ENCODE assay signal across 9 mouse cellular contexts in the genomic region with DNA sequence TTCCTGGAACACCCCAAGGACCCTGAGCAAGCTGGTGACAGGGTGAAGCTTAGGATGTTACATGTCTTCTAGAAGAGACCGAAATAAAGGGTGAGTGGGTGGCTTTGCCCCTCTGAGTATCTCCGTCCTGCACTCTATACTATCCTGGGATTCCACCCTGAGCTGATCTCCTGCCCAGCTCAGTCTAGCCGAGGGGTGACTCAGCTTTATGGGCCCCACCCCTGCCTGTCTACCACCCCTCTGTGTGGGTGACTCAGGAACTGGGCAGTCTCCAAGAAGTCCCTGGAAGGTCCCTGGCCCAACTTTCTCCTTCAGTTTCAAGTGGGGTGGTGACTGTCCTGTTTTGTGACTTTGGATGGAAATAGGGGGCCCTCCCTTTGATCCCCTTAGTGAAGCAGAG. TPM values are rescaled to one million over a fixed set of nuclear protein-coding genes. Genes with fewer than 3 reads are reported as not detected.
DNase-seq lines count a peak whose midpoint lies in the region; ATAC-seq and TF ChIP-seq lines count a peak whose summit lies in the region.
"Had no signal": no experiment of that assay in that cellular context is flagged by ENCODE, and none has a peak within 500 bp of the region (broad histone marks: within the 10 kb centered on the region; RNA-seq: fewer than 3 reads in every experiment).

No protein-coding gene starts in this region.

- peak overlapping the region; percentile 74 for H3K27ac ChIP-seq in liver, embryonic 16.5 days (ENCODE audit: low read length)
- no peak overlapping the region for H3K27ac ChIP-seq in forebrain, embryonic 16.5 days (ENCODE audit: low read length)
- H3K27ac ChIP-seq in kidney, embryonic 15.5 days: no peak overlapping the region
- H3K27ac ChIP-seq: midbrain, embryonic 10.5 days had no signal

- peaks cover 25% of the 10 kb centered on the region for H3K36me3 ChIP-seq in G1E (replicated peaks)
- H3K36me3 ChIP-seq in liver, embryonic 16.5 days (ENCODE audit: control insufficient read depth, insufficient read depth): no peaks in the 10 kb centered on the region
- no peaks in the 10 kb centered on the region for H3K36me3 ChIP-seq in forebrain, embryonic 16.5 days (ENCODE audit: control insufficient read depth, insufficient read depth)
- H3K36me3 ChIP-seq in kidney, embryonic 15.5 days: no peaks in the 10 kb centered on the region
- H3K36me3 ChIP-seq: midbrain, embryonic 10.5 days had no signal

- H3K9ac ChIP-seq in liver, embryonic 16.5 days (ENCODE audit: low read depth, low read length): peak overlapping the region; percentile 49
- no peak overlapping the region for H3K9ac ChIP-seq in forebrain, embryonic 16.5 days (replicated peaks; ENCODE audit: low read depth, low read length)
- H3K9ac ChIP-seq in kidney, embryonic 15.5 days: no peak overlapping the region

- no peak for TF ChIP-seq CTCF in G1E (IDR thresholded peaks at IDR 0.05; ENCODE audit: low read depth, low read length)

- no peaks in the 10 kb centered on the region for H3K27me3 ChIP-seq in G1E (ENCODE audit: insufficient read depth, low read length)
- H3K27me3 ChIP-seq in liver, embryonic 16.5 days (ENCODE audit: control insufficient read depth, insufficient read depth, low read depth, low read length): no peaks in the 10 kb centered on the region
- peaks cover 2% of the 10 kb centered on the region; the same call in 1 of the 2 replicates for H3K27me3 ChIP-seq in forebrain, embryonic 16.5 days (replicated peaks; ENCODE audit: control insufficient read depth, insufficient read depth, low read length)
- H3K27me3 ChIP-seq in kidney, embryonic 15.5 days: no peaks in the 10 kb centered on the region

- peak overlapping the region; percentile 53; the same call in 1 of the 2 replicates for H3K4me3 ChIP-seq in G1E (ENCODE audit: low read depth, low read length)
- peak overlapping the region; percentile 47 for H3K4me3 ChIP-seq in liver, embryonic 16.5 days (ENCODE audit: low read depth, low read length)
- no peak overlapping the region for H3K4me3 ChIP-seq in forebrain, embryonic 16.5 days (replicated peaks; ENCODE audit: low read length)
- no peak overlapping the region for H3K4me3 ChIP-seq in kidney, embryonic 15.5 days (replicated peaks)
- H3K4me3 ChIP-seq: midbrain, embryonic 10.5 days had no signal

- H3K9me3 ChIP-seq in G1E (replicated peaks): no peaks in the 10 kb centered on the region
- H3K9me3 ChIP-seq in liver, embryonic 16.5 days (replicated peaks; ENCODE audit: control insufficient read depth, low read length): no peaks in the 10 kb centered on the region
- no peaks in the 10 kb centered on the region for H3K9me3 ChIP-seq in forebrain, embryonic 16.5 days (ENCODE audit: control insufficient read depth, low read length)
- H3K9me3 ChIP-seq in kidney, embryonic 15.5 days (replicated peaks): no peaks in the 10 kb centered on the region
- H3K9me3 ChIP-seq: midbrain, embryonic 10.5 days had no signal

- peak; percentile 64 for ATAC-seq in G1E (ENCODE audit: extremely low read depth, insufficient number of reproducible peaks, low FRiP score, poor library complexity, severe bottlenecking)
- peak; percentile 88 for ATAC-seq in liver, embryonic 16.5 days (ENCODE audit: low read depth)
- ATAC-seq in forebrain, embryonic 16.5 days: no peak
- no peak for ATAC-seq in frontal cortex, adult (ENCODE audit: low TSS enrichment)
- ATAC-seq in kidney, embryonic 15.5 days (replicated peaks; ENCODE audit: low FRiP score): no peak; the same call in 1 of the 2 replicates
- ATAC-seq in megakaryocyte progenitor cell, adult 5-6 weeks (replicated peaks; ENCODE audit: poor library complexity): no peak

- H3K4me1 ChIP-seq in G1E (ENCODE audit: insufficient read depth, low read depth, low read length): peaks cover 74% of the 10 kb centered on the region
- H3K4me1 ChIP-seq in liver, embryonic 16.5 days (ENCODE audit: control insufficient read depth, low read depth, low read length): peaks cover 46% of the 10 kb centered on the region
- H3K4me1 ChIP-seq in forebrain, embryonic 16.5 days (replicated peaks; ENCODE audit: control insufficient read depth, insufficient read depth, low read length): peaks cover 20% of the 10 kb centered on the region
- H3K4me1 ChIP-seq in kidney, embryonic 15.5 days: peaks cover 16% of the 10 kb centered on the region

- DNase-seq in G1E (ENCODE audit: low spot score): peak; percentile 31
- DNase-seq in adrenal gland, adult 2 months: peak; percentile 94
- DNase-seq in heart, adult 18-20 months: peak; percentile 55 to 74

- WGBS in liver, embryonic 16.5 days (ENCODE audit: insufficient replicate concordance): 58% methylated on average over 3 of the region's 3 CpGs
- WGBS in forebrain, embryonic 16.5 days: 86% methylated on average over 3 of the region's 3 CpGs
- 88% methylated on average over 3 of the region's 3 CpGs for WGBS in kidney, embryonic 15.5 days

- peak overlapping the region; percentile 60 for H3K4me2 ChIP-seq in liver, embryonic 16.5 days (ENCODE audit: low read depth, low read length)
- no peak overlapping the region for H3K4me2 ChIP-seq in forebrain, embryonic 16.5 days (ENCODE audit: low read length)
- H3K4me2 ChIP-seq in kidney, embryonic 15.5 days: no peak overlapping the region

RNA-seq across cellular contexts. Expression of a gene that starts 1.8 kb away (rescaled TPM):
- total RNA-seq in G1E (2014; fragmentation: Nextera tagmentation) (8.5 and 17.7 TPM in 2 replicates), G1E (2017) (13.4 and 14.0 TPM in 2 replicates)
- 17.1 and 20.2 TPM in 2 replicates for polyA plus RNA-seq in G1E (2012)
- 10 to 100 TPM; 26.2 to 45.8 TPM for total RNA-seq in adrenal gland, adult 2 months (2021)
- 86.0 and 113 TPM in 2 replicates for polyA plus RNA-seq in adrenal gland, adult 2 months (2012; rRNA removed)
- 10 to 100 TPM; 45.0 to 47.3 TPM for total RNA-seq in heart, adult 18-20 months (2021)
- polyA plus RNA-seq in liver, embryonic 16.5 days (2015; fragmentation: Nextera tagmentation; extraction: Ambion mirVana): 12.0 and 13.1 TPM in 2 replicates
- 34.3 and 34.7 TPM in 2 replicates for polyA plus RNA-seq in forebrain, embryonic 16.5 days (2015; fragmentation: Nextera tagmentation; extraction: Ambion mirVana)
- 35.1 and 36.6 TPM in 2 replicates for polyA plus RNA-seq in kidney, embryonic 15.5 days (2015; fragmentation: Nextera tagmentation; extraction: Ambion mirVana)
- 13.2 and 17.6 TPM in 2 replicates for total RNA-seq in megakaryocyte progenitor cell, adult 5-6 weeks (2015)
- 15.3 and 16.3 TPM in 2 replicates for total RNA-seq in megakaryocyte progenitor cell, adult 5-6 weeks (2017)

RNA-seq across cellular contexts. Expression of a gene that starts 2.0 kb away (rescaled TPM):
- total RNA-seq in G1E (2014; fragmentation: Nextera tagmentation): 13.5 and 31.8 TPM in 2 replicates
- total RNA-seq in G1E (2017): 50.5 and 63.3 TPM in 2 replicates
- 108 and 114 TPM in 2 replicates for polyA plus RNA-seq in G1E (2012)
- 100 to 1,000 TPM; 298 to 606 TPM for total RNA-seq in adrenal gland, adult 2 months (2021)
- 1,564 and 1,830 TPM in 2 replicates for polyA plus RNA-seq in adrenal gland, adult 2 months (2012; rRNA removed)
- total RNA-seq in heart, adult 18-20 months (2021): 10 to 100 TPM; 66.2 to 75.9 TPM
- 179 and 184 TPM in 2 replicates for polyA plus RNA-seq in liver, embryonic 16.5 days (2015; fragmentation: Nextera tagmentation; extraction: Ambion mirVana)
- polyA plus RNA-seq in forebrain, embryonic 16.5 days (2015; fragmentation: Nextera tagmentation; extraction: Ambion mirVana): 10.1 and 10.6 TPM in 2 replicates
- 69.2 and 77.2 TPM in 2 replicates for polyA plus RNA-seq in kidney, embryonic 15.5 days (2015; fragmentation: Nextera tagmentation; extraction: Ambion mirVana)
- total RNA-seq in megakaryocyte progenitor cell, adult 5-6 weeks (2015): 123 and 129 TPM in 2 replicates
- total RNA-seq in megakaryocyte progenitor cell, adult 5-6 weeks (2017): 70.4 and 103 TPM in 2 replicates

RNA-seq across cellular contexts. Expression of a gene that starts 29.5 kb away (rescaled TPM):
- total RNA-seq in G1E (2014; fragmentation: Nextera tagmentation) (50.4 and 59.4 TPM in 2 replicates), G1E (2017) (15.5 and 17.0 TPM in 2 replicates)
- 128 and 181 TPM in 2 replicates for polyA plus RNA-seq in G1E (2012)
- 10 to 100 TPM; 31.7 to 46.2 TPM for total RNA-seq in adrenal gland, adult 2 months (2021)
- polyA plus RNA-seq in adrenal gland, adult 2 months (2012; rRNA removed): 47.4 and 48.0 TPM in 2 replicates
- total RNA-seq in heart, adult 18-20 months (2021): 1 to 10 TPM; 6.0 TPM
- 31.8 and 33.2 TPM in 2 replicates for polyA plus RNA-seq in liver, embryonic 16.5 days (2015; fragmentation: Nextera tagmentation; extraction: Ambion mirVana)
- 47.6 and 49.6 TPM in 2 replicates for polyA plus RNA-seq in forebrain, embryonic 16.5 days (2015; fragmentation: Nextera tagmentation; extraction: Ambion mirVana)
- 35.2 and 38.6 TPM in 2 replicates for polyA plus RNA-seq in kidney, embryonic 15.5 days (2015; fragmentation: Nextera tagmentation; extraction: Ambion mirVana)
- 17.0 and 20.8 TPM in 2 replicates for total RNA-seq in megakaryocyte progenitor cell, adult 5-6 weeks (2015)
- 10.9 and 11.6 TPM in 2 replicates for total RNA-seq in megakaryocyte progenitor cell, adult 5-6 weeks (2017)

RNA-seq across cellular contexts. Expression of a gene that starts 38.8 kb away (rescaled TPM):
- not detected in 2 replicates for total RNA-seq in G1E (2014; fragmentation: Nextera tagmentation)
- not detected in 2 replicates for total RNA-seq in G1E (2017)
- not detected in 2 replicates for polyA plus RNA-seq in G1E (2012)
- total RNA-seq in adrenal gland, adult 2 months (2021): 1 to 10 TPM; 3.2 to 7.3 TPM
- polyA plus RNA-seq in adrenal gland, adult 2 months (2012; rRNA removed): 9.1 and 11.4 TPM in 2 replicates
- total RNA-seq in heart, adult 18-20 months (2021): 1 to 10 TPM; 5.7 to 6.5 TPM
- 1.8 TPM in 2 replicates for polyA plus RNA-seq in liver, embryonic 16.5 days (2015; fragmentation: Nextera tagmentation; extraction: Ambion mirVana)
- 0.36 and 1.1 TPM in 2 replicates for polyA plus RNA-seq in forebrain, embryonic 16.5 days (2015; fragmentation: Nextera tagmentation; extraction: Ambion mirVana)
- 10.6 and 11.0 TPM in 2 replicates for polyA plus RNA-seq in kidney, embryonic 15.5 days (2015; fragmentation: Nextera tagmentation; extraction: Ambion mirVana)
- 0.15 TPM in 1 of 2 replicates, not detected in the other for total RNA-seq in megakaryocyte progenitor cell, adult 5-6 weeks (2015)
- total RNA-seq in megakaryocyte progenitor cell, adult 5-6 weeks (2017): 0.25 TPM in 1 of 2 replicates, not detected in the other

RNA-seq across cellular contexts. Expression of a gene that starts 54.7 kb away (rescaled TPM):
- total RNA-seq in G1E (2014; fragmentation: Nextera tagmentation) (12.3 and 15.7 TPM in 2 replicates), G1E (2017) (5.6 and 6.5 TPM in 2 replicates)
- polyA plus RNA-seq in G1E (2012): 2.0 and 2.3 TPM in 2 replicates
- total RNA-seq in adrenal gland, adult 2 months (2021): 10 to 100 TPM in 1 of 2 experiments, 1 to 10 TPM in 1; 7.4 to 13.6 TPM
- polyA plus RNA-seq in adrenal gland, adult 2 months (2012; rRNA removed): 4.5 and 4.7 TPM in 2 replicates
- 10 to 100 TPM; 60.1 TPM for total RNA-seq in heart, adult 18-20 months (2021)
- polyA plus RNA-seq in liver, embryonic 16.5 days (2015; fragmentation: Nextera tagmentation; extraction: Ambion mirVana): 4.3 and 4.7 TPM in 2 replicates
- 107 and 114 TPM in 2 replicates for polyA plus RNA-seq in forebrain, embryonic 16.5 days (2015; fragmentation: Nextera tagmentation; extraction: Ambion mirVana)
- 25.3 and 28.7 TPM in 2 replicates for polyA plus RNA-seq in kidney, embryonic 15.5 days (2015; fragmentation: Nextera tagmentation; extraction: Ambion mirVana)
- 6.2 and 7.6 TPM in 2 replicates for total RNA-seq in megakaryocyte progenitor cell, adult 5-6 weeks (2015)
- total RNA-seq in megakaryocyte progenitor cell, adult 5-6 weeks (2017): 2.0 and 4.9 TPM in 2 replicates

Comparison
In these comparisons a context has a peak if more than half of its experiments do, and no peak if none do; other contexts are left out.
1. ATAC-seq: peak in G1E (single experiment) and liver, embryonic 16.5 days (single experiment); none in forebrain, embryonic 16.5 days (single experiment), frontal cortex, adult (single experiment), kidney, embryonic 15.5 days (single experiment) and megakaryocyte progenitor cell, adult 5-6 weeks (single experiment).
2. DNase-seq: peak in every context shown above with its lines; median percentile 94 in adrenal gland, adult 2 months; 64 in heart, adult 18-20 months; 31 in G1E.
3. H3K4me3 ChIP-seq: peak in G1E (single experiment) and liver, embryonic 16.5 days (single experiment); none in forebrain, embryonic 16.5 days (single experiment) and kidney, embryonic 15.5 days (single experiment).